Mouse (Mus musculus) embryonic facial prominence, embryonic 14.5 days (tissue): Measurements from ENCODE around the gene Ptgds. TPM values are rescaled to one million over a fixed set of nuclear protein-coding genes. Genes with fewer than 3 reads are reported as not detected.

Source experiments
- ATAC-seq: fragments of 200-750 bp; cut with Nextera tagmentation; 2 replicates; pipeline ENCODE4 v1.8.0; 2017; ENCODE audit warnings: low read depth, moderate number of reproducible peaks, moderate TSS enrichment
- DNase-seq: peaks from one replicate; pipeline ENCODE4 v3.0.0-alpha.2; 2015; ENCODE audit warnings: low spot score
- H3K27ac ChIP-seq: fragments of 300-500 bp; sonication (generic); replicated peaks from 2 replicates; pipeline ENCODE4 v1.5.1; 2014; ENCODE audit warnings: low read depth, mild to moderate bottlenecking, low read length, moderate library complexity
- H3K27me3 ChIP-seq: fragments of 300-500 bp; sonication (generic); replicated peaks from 2 replicates; pipeline ENCODE4 v1.6.1; 2014; ENCODE audit warnings: low read length; ENCODE audit not compliant: control insufficient read depth, insufficient read depth
- H3K36me3 ChIP-seq: fragments of 300-500 bp; sonication (generic); 2 replicates; pipeline ENCODE4 v1.6.1; 2014; ENCODE audit warnings: low read length, mixed read lengths; ENCODE audit not compliant: control insufficient read depth, insufficient read depth
- H3K4me1 ChIP-seq: fragments of 300-500 bp; sonication (generic); 2 replicates; pipeline ENCODE4 v1.6.1; 2014; ENCODE audit warnings: antibody characterized with exemption, low read length; ENCODE audit not compliant: control insufficient read depth, insufficient read depth
- H3K4me2 ChIP-seq: fragments of 300-500 bp; sonication (generic); 2 replicates; pipeline ENCODE4 v1.6.1; 2014; ENCODE audit warnings: low read depth, mild to moderate bottlenecking, low read length, moderate library complexity, mixed read lengths
- H3K4me3 ChIP-seq: fragments of 300-500 bp; sonication (generic); 2 replicates; pipeline ENCODE4 v1.5.1; 2014; ENCODE audit warnings: low read depth, mild to moderate bottlenecking, low read length
- H3K9ac ChIP-seq: fragments of 300-500 bp; sonication (generic); 2 replicates; pipeline ENCODE4 v1.6.1; 2014; ENCODE audit warnings: low read depth, mild to moderate bottlenecking, low read length, moderate library complexity, mixed read lengths
- H3K9me3 ChIP-seq: fragments of 300-500 bp; sonication (generic); 2 replicates; pipeline ENCODE4 v1.6.1; 2016; ENCODE audit warnings: low read length; ENCODE audit not compliant: control insufficient read depth
- WGBS: fragments of 180-500 bp; shearing (Covaris S2); extraction: QIAGEN DNeasy Blood & Tissue Kit; methylation state at CpG from one replicate; pipeline ENCODE4 v1.1.7; 2014; 5-methylcytosine and 5-hydroxymethylcytosine counted together
- polyA plus RNA-seq: library from polyadenylated mRNA; unstranded; fragments of >200 nt; fragmentation: Nextera tagmentation; extraction: Ambion mirVana; gene quantifications from 2 replicates; pipeline ENCODE4 v1.2.1, GENCODE M21; 2014

Gene Ptgds
- polyA plus RNA-seq: 156 and 191 TPM in 2 replicates

DNA sequence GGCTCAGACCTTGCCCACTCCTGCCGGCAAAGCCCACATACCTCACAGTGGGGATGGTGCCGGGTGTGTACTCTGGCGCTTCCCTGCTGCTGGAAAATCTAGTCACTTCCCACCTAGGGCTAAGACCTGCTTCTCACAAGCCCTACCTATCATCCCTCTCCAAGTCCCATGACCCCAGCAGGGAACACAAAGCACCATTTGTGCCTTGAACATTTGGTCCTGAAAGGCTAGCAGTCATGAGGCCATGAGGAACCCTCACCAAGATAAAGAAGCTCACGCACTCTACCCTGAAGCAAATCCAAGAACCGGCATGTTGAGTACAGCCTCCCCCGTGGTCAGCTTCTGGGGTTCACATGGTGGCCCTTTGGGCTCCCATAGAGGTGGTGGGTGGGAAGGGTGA, at the start of gene Ptgds:
Gene Ptgds (minus strand): TSS at position 78 of the 400 bp plus-strand sequence.
- Histone ChIP-seq H3K36me3 (no peaks in the 10 kb centered on the region), H3K9ac (no peak within 1 kb of the TSS), H3K27me3 (no peaks in the 10 kb centered on the region), H3K4me1 (peaks cover 9% of the 10 kb centered on the region; the same call in 1 of the 2 replicates), H3K27ac (no peak within 1 kb of the TSS), H3K4me2 (no peak within 1 kb of the TSS), H3K4me3 (no peak within 1 kb of the TSS), H3K9me3 (no peaks in the 10 kb centered on the region)
- 51% methylated on average over 6 of the region's 6 CpGs for WGBS
- DNase-seq: no peak
- ATAC-seq: no peak

GRCm38 (mm10) chr2:25509912-25510311, 40.1 kb upstream of the Ptgds start:
- Histone ChIP-seq H3K9me3 (no peaks in the 10 kb centered on the region), H3K4me1 (no peaks in the 10 kb centered on the region), H3K4me2 (no peak overlapping the region), H3K36me3 (peaks cover 12% of the 10 kb centered on the region), H3K27ac (no peak overlapping the region), H3K27me3 (no peaks in the 10 kb centered on the region), H3K4me3 (no peak overlapping the region), H3K9ac (no peak overlapping the region)
- 63% methylated on average over 3 of the region's 3 CpGs for WGBS
- ATAC-seq (no peak), DNase-seq (no peak)

GRCm38 (mm10) chr2:25506964-25507363, 37.1 kb upstream of the Ptgds start:
- H3K9ac ChIP-seq: no peak overlapping the region
- no peak overlapping the region for H3K4me3 ChIP-seq
- WGBS: 34% methylated on average over 5 of the region's 5 CpGs
- H3K27me3 ChIP-seq: no peaks in the 10 kb centered on the region
- H3K4me2 ChIP-seq: no peak overlapping the region
- H3K9me3 ChIP-seq: no peaks in the 10 kb centered on the region
- H3K4me1 ChIP-seq: peaks cover 2% of the 10 kb centered on the region
- no peak overlapping the region for H3K27ac ChIP-seq
- H3K36me3 ChIP-seq: peaks cover 32% of the 10 kb centered on the region
- ATAC-seq (peak; percentile 35; the same call in 1 of the 2 replicates), DNase-seq (peak; percentile 21)

DNA sequence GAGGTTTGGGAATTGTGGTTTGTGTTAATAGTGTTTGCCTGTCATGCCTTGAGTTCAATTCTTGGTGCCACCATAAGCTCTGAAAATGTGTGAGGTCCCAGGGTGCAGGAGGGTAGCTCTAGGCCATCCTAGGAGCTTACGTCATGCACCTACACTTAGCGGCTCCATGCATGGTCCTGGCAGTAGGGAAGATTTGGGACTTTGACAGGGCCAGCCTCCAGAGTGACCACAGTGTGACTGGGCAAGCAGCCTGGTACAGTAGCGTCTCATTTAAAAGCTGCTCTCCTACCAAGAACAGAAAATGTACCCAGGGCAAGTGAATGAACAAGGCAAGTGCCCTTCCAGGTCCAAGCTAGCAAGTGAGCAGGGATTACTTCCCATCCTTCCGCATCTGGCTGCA, 36.0 kb upstream of the Ptgds start:
- H3K9me3 ChIP-seq: no peaks in the 10 kb centered on the region
- no peaks in the 10 kb centered on the region for H3K27me3 ChIP-seq
- peaks cover 32% of the 10 kb centered on the region for H3K36me3 ChIP-seq
- no peak overlapping the region for H3K4me3 ChIP-seq
- WGBS: 93% methylated on average over 4 of the region's 4 CpGs
- H3K4me1 ChIP-seq: peaks cover 9% of the 10 kb centered on the region
- H3K9ac ChIP-seq: no peak overlapping the region
- ATAC-seq (no peak), DNase-seq (no peak)
- no peak overlapping the region for H3K27ac ChIP-seq
- H3K4me2 ChIP-seq: no peak overlapping the region

DNA sequence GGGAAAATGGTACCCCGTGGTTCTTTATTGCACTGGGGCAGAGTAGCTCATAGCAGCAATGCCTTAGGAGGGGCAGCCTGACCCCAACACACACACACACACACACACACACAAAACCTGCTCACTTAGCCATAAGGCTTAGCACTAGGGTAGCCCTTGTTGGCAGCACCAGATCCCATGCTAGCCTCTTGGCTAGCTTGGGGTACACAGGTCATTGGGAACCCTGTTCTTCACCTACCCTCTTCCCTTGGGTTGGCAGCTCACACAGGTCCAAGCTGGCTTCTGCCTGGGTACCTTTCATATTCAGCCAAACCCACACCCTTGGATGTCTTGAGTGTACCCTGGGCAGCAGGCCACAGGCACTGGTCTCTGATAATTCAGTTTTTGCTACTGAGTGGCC, 35.2 kb upstream of the Ptgds start:
- Histone ChIP-seq H3K27me3 (no peaks in the 10 kb centered on the region), H3K36me3 (peaks cover 32% of the 10 kb centered on the region), H3K9me3 (no peaks in the 10 kb centered on the region), H3K27ac (no peak overlapping the region), H3K9ac (no peak overlapping the region), H3K4me1 (peaks cover 9% of the 10 kb centered on the region), H3K4me3 (no peak overlapping the region), H3K4me2 (no peak overlapping the region)
- WGBS: 100% methylated on average over 1 of the region's 1 CpGs
- DNase-seq (no peak), ATAC-seq (no peak)

DNA sequence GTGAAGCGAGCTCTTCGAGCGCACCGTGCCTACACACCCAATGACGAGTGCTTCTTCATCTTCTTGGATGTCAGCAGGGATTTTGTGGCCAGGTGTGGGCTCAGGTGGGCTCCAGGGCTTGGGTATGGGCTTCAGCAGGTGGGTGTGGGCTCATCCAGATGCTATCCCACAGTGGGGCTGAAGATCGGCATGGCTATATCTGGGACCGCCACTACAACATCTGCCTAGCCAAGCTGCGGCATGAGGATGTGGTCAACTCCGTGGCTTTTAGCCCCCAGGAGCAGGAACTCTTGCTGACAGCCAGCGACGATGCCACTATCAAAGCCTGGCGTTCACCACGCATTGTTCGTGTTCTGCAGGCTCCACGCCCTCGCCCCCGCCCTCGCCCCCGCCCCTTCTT, 34.7 kb upstream of the Ptgds start:
- Histone ChIP-seq H3K4me2 (no peak overlapping the region), H3K4me1 (peaks cover 9% of the 10 kb centered on the region), H3K27me3 (no peaks in the 10 kb centered on the region), H3K4me3 (no peak overlapping the region), H3K36me3 (peaks cover 32% of the 10 kb centered on the region), H3K27ac (no peak overlapping the region), H3K9me3 (no peaks in the 10 kb centered on the region), H3K9ac (no peak overlapping the region)
- WGBS: 96% methylated on average over 19 of the region's 19 CpGs
- ATAC-seq (no peak), DNase-seq (no peak)

DNA sequence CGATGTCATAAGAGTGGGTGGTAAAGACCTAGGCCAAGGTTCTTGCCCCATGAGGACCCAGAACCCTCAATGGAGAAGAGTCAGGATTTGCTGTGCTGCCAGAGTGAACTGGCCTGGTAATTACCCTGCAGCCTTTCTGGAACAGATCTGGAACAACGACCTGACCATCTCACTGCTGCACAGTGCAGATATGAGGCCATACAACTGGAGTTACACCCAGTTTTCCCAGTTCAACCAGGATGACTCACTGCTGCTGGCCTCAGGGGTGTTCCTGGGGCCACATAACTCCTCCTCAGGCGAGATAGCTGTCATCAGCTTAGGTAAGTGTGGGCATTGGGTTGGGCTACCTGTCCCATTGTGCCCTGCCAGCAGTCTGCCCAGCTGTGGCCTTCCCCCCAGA, 32.9 kb upstream of the Ptgds start:
- H3K4me3 ChIP-seq: no peak overlapping the region
- H3K27me3 ChIP-seq: no peaks in the 10 kb centered on the region
- no peak overlapping the region for H3K27ac ChIP-seq
- H3K36me3 ChIP-seq: peaks cover 32% of the 10 kb centered on the region
- H3K9me3 ChIP-seq: no peaks in the 10 kb centered on the region
- H3K4me1 ChIP-seq: peaks cover 9% of the 10 kb centered on the region
- no peak for ATAC-seq
- 68% methylated on average over 3 of the region's 3 CpGs for WGBS
- no peak for DNase-seq
- no peak overlapping the region for H3K4me2 ChIP-seq
- H3K9ac ChIP-seq: no peak overlapping the region

- 77% methylated on average over 19 of the region's 20 CpGs for WGBS
- ATAC-seq (no peak), DNase-seq (no peak)
- peak within 1 kb of the TSS; percentile 76 for H3K4me3 ChIP-seq
- H3K36me3 ChIP-seq: peaks cover 32% of the 10 kb centered on the region
- H3K9ac ChIP-seq: peak within 1 kb of the TSS; percentile 93
- peak within 1 kb of the TSS; percentile 94 for H3K4me2 ChIP-seq
- H3K9me3 ChIP-seq: no peaks in the 10 kb centered on the region
- peak within 1 kb of the TSS; percentile 66 for H3K27ac ChIP-seq
- H3K27me3 ChIP-seq: no peaks in the 10 kb centered on the region
- peaks cover 9% of the 10 kb centered on the region for H3K4me1 ChIP-seq
These were observed 32.0 kb upstream of the Ptgds start, which contains the start of gene C8g for GRCm38 (mm10) chr2:25501593-25502486. Gene C8g, minus strand, starts transcription at chr2:25501719.
